Mouse (Mus musculus) testis, adult 2 months (tissue): Measurements from ENCODE around the gene Zfp810. TPM values are rescaled to one million over a fixed set of nuclear protein-coding genes. Genes with fewer than 3 reads are reported as not detected.

Experiments
- H3K27ac ChIP-seq: fragments of 200-500 bp; 2 replicates; pipeline ENCODE4 v1.5.1; 2012; ENCODE audit warnings: low read depth, low read length; ENCODE audit not compliant: control insufficient read depth, insufficient read depth
- H3K27me3 ChIP-seq: fragments of 200-500 bp; 2 replicates; pipeline ENCODE4 v1.6.1; 2012; ENCODE audit warnings: mild to moderate bottlenecking, low read length, moderate library complexity; ENCODE audit not compliant: control insufficient read depth, insufficient read depth
- H3K36me3 ChIP-seq: fragments of 200-500 bp; 2 replicates; pipeline ENCODE4 v1.6.1; 2012; ENCODE audit warnings: mild to moderate bottlenecking, low read length; ENCODE audit not compliant: control insufficient read depth, insufficient read depth
- H3K4me1 ChIP-seq: fragments of 200-500 bp; 2 replicates; pipeline ENCODE4 v1.6.1; 2012; ENCODE audit warnings: low read length; ENCODE audit not compliant: control insufficient read depth, insufficient read depth
- H3K4me3 ChIP-seq: fragments of 200-500 bp; 2 replicates; pipeline ENCODE4 v1.5.1; 2012; ENCODE audit warnings: low read depth, mild to moderate bottlenecking, low read length, moderate library complexity, mixed read lengths; ENCODE audit not compliant: control insufficient read depth
- CTCF ChIP-seq: fragments of 200-500 bp; IDR thresholded peaks from 2 replicates; pipeline ENCODE4 v1.5.1; 2012; ENCODE audit warnings: low read depth, mild to moderate bottlenecking, inconsistent platforms, low read length, moderate library complexity; ENCODE audit not compliant: control insufficient read depth, insufficient read depth, insufficient replicate concordance
- POLR2A ChIP-seq: fragments of 200-500 bp; IDR thresholded peaks from 2 replicates; pipeline ENCODE4 v1.6.1; 2012; ENCODE audit warnings: low read depth, mild to moderate bottlenecking, inconsistent platforms, low read length, moderate library complexity; ENCODE audit not compliant: control insufficient read depth
- polyA plus RNA-seq: library from polyadenylated mRNA; depleted of rRNA; stranded (reverse); fragments of >200 nt; gene quantifications from 2 replicates; pipeline ENCODE4 v1.2.3, GENCODE M21; 2012

Zfp810 gene
- polyA plus RNA-seq, 1 experiment, result 2.6 TPM

DNA sequence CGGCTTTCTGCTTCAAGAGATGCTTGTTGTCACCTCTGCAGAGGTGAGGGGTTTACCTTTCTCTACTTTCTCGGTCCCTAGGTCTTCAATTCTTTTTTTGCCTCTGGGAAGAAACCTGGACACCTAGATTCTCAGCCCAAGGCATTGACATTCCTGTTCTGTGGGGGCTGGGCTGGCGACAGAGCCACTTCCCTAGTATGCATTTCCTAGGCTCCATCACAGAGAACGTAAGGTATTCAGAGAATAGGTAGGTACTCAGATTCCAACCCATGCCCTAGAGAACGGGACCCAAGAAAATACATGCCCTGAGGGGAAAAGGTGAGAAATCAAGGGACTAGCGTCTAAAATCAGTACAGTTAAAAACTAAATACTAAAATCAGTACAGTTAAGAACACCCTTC lies 722 bp downstream of the Zfp810 start:
- Histone ChIP-seq H3K27me3 (no peaks in the 10 kb centered on the region), H3K4me3 (peak overlapping the region; percentile 90; the same call in 1 of the 2 replicates), H3K4me1 (peaks cover 4% of the 10 kb centered on the region), H3K27ac (no peak overlapping the region), H3K36me3 (no peaks in the 10 kb centered on the region)
- TF ChIP-seq CTCF, result no peak
- no peak for TF ChIP-seq POLR2A

DNA sequence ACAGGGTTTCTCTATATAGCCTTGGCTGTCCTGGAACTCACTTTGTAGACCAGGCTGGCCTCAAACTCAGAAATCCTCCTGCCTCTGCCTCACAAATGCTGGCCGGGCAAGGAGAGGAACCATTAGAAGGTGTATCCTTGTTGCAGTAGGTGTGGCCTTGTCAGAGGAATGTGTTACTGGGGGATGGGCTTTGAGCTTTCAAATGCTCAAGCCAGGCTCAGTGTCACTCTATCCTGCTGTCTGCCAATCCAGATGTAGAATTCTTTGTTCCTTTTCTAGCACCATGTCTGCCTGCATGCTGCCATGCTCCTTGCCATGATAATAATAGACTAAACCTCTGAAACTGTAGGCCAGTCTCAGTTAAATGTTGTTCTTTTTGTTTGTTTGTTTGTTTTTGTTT lies 5.2 kb downstream of the Zfp810 start:
- no peak overlapping the region for H3K4me3 ChIP-seq
- no peak overlapping the region for H3K27ac ChIP-seq
- H3K4me1 ChIP-seq, result peaks cover 2% of the 10 kb centered on the region
- TF ChIP-seq CTCF (no peak), POLR2A (no peak)
- H3K27me3 ChIP-seq, result no peaks in the 10 kb centered on the region
- H3K36me3 ChIP-seq, result no peaks in the 10 kb centered on the region

DNA sequence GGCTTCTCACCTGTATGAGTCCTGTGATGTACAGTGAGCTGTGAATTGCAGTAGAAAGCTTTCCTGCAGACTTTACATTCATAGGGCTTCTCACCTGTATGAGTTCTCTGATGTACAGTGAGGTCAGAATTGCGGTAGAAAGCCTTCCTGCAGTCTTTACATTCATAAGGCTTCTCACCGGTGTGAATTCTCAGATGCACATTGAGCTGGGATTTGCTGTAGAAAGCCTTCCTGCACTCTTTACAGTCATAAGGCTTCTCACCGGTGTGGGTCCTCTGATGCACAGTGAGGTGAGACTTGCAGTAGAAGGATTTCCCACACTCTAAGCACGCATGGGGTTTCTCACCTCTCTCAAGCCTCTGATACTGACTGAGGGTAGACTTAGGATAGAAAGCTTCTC lies 28.7 kb downstream of the Zfp810 start:
- H3K4me1 ChIP-seq, result no peaks in the 10 kb centered on the region
- no peak overlapping the region for H3K27ac ChIP-seq
- no peaks in the 10 kb centered on the region for H3K27me3 ChIP-seq
- no peak for TF ChIP-seq POLR2A
- no peak for TF ChIP-seq CTCF
- no peak overlapping the region for H3K4me3 ChIP-seq
- H3K36me3 ChIP-seq, result no peaks in the 10 kb centered on the region; the same call in 1 of the 2 replicates

DNA sequence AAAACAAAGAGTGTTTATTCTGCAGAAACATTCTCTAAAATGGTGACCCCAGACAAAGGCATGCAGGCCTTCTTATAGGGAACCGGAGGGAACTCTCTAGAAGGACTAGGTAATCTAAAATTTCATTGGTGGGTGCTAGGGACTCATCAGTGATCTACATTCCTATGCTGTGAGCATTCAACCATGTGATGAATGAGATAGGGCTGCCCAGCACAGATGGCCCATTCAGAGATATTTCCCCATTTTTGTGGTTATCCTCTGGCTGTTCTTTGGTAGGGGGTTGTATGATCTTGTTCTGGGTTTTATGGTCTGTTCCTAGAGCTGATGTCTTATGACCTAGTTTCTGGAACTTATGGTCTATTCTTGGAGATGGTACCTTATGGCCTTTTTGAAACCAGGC lies 38.6 kb downstream of the Zfp810 start:
- TF ChIP-seq CTCF (no peak), POLR2A (no peak)
- Histone ChIP-seq H3K4me1 (no peaks in the 10 kb centered on the region; the same call in 1 of the 2 replicates), H3K27me3 (no peaks in the 10 kb centered on the region), H3K27ac (no peak overlapping the region), H3K4me3 (no peak overlapping the region), H3K36me3 (no peaks in the 10 kb centered on the region)

DNA sequence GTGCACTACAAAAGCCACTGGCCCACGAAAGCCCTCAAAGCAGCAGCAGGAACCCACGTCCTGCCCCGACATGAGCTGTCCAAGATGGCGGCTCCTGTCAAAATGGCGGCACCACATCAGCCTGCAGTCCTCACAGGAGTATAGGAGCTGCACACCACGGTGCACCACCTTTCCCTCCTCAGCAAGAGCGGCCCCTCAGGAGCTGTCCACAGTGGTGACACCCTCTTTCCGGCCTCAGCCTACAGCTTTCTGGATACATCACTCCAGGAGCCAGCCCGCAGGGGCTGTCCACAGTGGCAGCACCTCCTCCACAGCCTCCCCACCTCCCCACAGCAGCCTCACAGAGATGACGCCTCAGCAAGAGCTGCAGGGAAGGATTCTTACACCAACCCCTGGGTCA lies 44.8 kb downstream of the Zfp810 start:
- no peaks in the 10 kb centered on the region; the same call in 1 of the 2 replicates for H3K27me3 ChIP-seq
- no peak overlapping the region for H3K27ac ChIP-seq
- peak overlapping the region; percentile 39 for H3K4me3 ChIP-seq
- TF ChIP-seq CTCF (no peak), POLR2A (no peak)
- no peaks in the 10 kb centered on the region for H3K36me3 ChIP-seq
- peaks cover 6% of the 10 kb centered on the region for H3K4me1 ChIP-seq

DNA sequence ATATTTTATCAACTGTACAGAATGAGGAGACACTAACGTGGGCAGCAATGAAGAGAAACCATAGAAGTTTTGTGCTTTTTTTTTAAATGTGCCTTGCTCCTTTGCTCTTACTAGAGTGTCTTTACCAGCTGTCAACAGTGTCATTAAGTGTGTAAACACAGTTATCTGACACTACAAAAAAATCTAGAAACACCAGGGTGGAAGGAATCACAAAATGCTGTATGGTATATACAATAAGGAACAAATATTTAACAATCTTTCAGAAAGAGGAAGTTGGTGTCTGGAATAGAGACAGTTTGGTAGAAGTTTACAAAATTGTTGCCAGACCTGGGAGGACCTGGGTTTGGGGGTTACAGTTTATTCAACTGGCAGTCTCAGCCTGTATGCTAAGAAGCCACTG lies 45.9 kb downstream of the Zfp810 start:
- peaks cover 6% of the 10 kb centered on the region for H3K4me1 ChIP-seq
- TF ChIP-seq CTCF (no peak), POLR2A (no peak)
- H3K36me3 ChIP-seq, result no peaks in the 10 kb centered on the region
- no peak overlapping the region for H3K4me3 ChIP-seq
- H3K27me3 ChIP-seq, result no peaks in the 10 kb centered on the region; the same call in 1 of the 2 replicates
- no peak overlapping the region for H3K27ac ChIP-seq

DNA sequence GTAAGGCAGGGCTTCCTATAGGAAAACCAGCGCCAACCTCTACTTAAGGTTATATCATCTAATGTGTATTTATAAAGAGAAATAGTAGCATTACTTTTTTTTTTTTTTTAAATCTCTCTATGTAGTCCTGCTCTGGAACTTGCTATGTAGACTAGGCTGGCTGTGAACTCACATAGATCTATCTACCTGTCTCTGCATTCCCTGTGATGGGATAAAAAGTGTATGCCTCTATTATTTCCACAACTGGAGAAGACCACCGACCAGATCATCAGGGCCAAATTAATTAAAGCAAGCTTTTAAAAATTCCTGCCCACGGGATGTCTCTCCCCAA lies 47.4 kb downstream of the Zfp810 start:
- H3K27me3 ChIP-seq, result no peaks in the 10 kb centered on the region; the same call in 1 of the 2 replicates
- no peak overlapping the region for H3K4me3 ChIP-seq
- H3K4me1 ChIP-seq, result peaks cover 6% of the 10 kb centered on the region
- TF ChIP-seq POLR2A (no peak), CTCF (no peak)
- H3K36me3 ChIP-seq, result no peaks in the 10 kb centered on the region
- no peak overlapping the region for H3K27ac ChIP-seq

DNA sequence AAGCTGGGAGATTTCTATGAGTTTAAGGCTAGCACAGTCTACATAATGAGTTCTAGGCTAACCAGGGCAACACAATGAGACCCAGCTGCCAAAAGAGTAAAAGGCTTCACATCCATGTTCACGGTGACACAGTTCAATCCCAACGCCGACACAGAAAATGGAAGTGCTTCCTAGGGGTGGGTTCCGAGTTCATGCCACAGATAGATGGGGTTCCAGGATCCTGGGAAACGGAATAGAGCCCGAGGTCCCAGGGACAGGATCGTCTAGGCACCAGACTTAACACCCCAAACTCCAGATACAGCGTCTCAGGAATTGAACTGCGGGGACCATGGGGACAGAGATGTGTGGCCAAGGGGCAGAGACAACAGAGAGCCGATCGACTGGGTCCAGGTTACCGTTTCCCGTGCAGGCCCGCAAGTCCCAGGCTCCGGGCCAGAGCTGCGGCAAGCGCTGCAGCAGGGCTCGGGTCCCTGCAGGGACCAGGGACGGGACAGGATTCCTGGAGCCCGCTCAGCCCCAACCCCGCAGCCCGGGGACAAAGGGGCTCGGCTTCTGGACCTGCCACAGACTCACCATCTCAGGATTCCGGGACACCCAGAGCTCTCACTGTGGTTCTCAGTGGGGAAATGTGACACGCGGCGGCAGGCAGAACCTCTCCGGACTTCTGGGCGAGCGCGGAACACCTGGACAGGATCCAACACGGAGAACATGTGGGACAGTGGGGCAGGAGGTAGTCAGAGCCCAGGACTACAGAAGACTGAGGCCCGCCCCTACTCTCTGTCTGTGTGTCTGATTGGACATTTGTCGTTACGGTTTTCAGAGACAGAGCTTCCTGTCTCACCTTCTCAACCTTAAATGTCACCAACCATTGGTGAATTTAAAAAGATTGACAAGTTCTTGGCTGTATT lies 48.0 kb downstream of the Zfp810 start, which contains the start of gene Zfp599:
Gene Zfp599, minus strand, starts transcription at position 712 of the 908 bp plus-strand sequence.
- no peak within 1 kb of the TSS for H3K27ac ChIP-seq
- H3K36me3 ChIP-seq, result no peaks in the 10 kb centered on the region
- TF ChIP-seq CTCF, result no peak
- TF ChIP-seq POLR2A, result no peak
- H3K27me3 ChIP-seq, result no peaks in the 10 kb centered on the region; the same call in 1 of the 2 replicates
- peaks cover 6% of the 10 kb centered on the region for H3K4me1 ChIP-seq
- H3K4me3 ChIP-seq, result peak within 1 kb of the TSS; percentile 61
